In the genomic region with DNA sequence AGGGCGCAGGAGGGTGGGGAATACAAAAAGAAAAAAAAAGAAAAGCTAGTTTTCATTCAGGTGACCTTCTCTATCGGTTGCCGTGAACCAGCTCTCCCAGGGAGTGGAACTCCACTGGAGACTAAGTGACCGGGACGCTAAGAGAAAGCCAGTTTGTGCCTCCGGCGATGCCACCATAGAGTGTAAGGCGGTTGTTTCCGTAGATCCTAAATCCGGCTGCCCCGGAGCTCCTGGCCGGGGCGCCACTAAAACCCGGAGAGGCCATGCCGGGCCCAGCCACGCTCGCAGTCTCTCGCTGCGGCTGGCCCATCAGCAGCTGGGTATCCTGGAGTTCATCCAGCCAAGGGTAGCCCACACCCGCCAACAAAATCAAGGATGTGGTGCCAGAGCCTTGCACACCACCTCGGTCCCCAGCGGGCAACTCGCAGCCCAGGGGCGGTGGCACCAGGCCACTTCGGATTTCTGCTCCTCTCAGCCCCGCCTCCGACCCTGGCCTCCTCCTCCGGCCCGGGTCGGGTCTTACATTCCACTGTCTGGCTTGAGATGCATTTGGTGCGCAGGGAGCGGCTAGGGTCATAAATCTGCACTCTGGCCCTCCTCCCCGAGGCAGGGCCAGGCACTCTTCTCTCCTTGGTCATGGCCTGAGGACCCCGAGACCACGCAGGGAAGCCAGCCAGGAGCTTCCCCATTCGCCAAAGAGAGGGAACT, we compare ENCODE assay signal across 8 mouse cellular contexts. TPM values are rescaled to one million over a fixed set of nuclear protein-coding genes. Genes with fewer than 3 reads are reported as not detected.
DNase-seq lines count a peak whose midpoint lies in the region; ATAC-seq and TF ChIP-seq lines count a peak whose summit lies in the region.

No protein-coding gene starts in this region.

- peak overlapping the region; percentile 39 for H3K27ac ChIP-seq in ES-Bruce4 (ENCODE audit: insufficient read depth, low read length)
- peak overlapping the region; percentile 100 for H3K27ac ChIP-seq in forebrain, embryonic 14.5 days (ENCODE audit: low read depth, low read length)

- peak; percentile 46 for ATAC-seq in cerebellum, adult (ENCODE audit: insufficient number of reproducible peaks, low FRiP score, low TSS enrichment)
- peak; percentile 2; the same call in 1 of the 2 replicates for ATAC-seq in forebrain, embryonic 14.5 days
- ATAC-seq in neutrophil, adult 5-6 weeks (ENCODE audit: extremely low read depth, insufficient number of reproducible peaks, low FRiP score, poor library complexity, severe bottlenecking) = peak; percentile 1; the same call in 1 of the 2 replicates

- TF ChIP-seq CTCF in ES-Bruce4 (IDR thresholded peaks at IDR 0.05; ENCODE audit: low read depth, low read length) = no peak
- TF ChIP-seq CTCF in lung, adult 2 months (IDR thresholded peaks at IDR 0.05; ENCODE audit: insufficient read depth, low read length) = no peak

- H3K9ac ChIP-seq in ES-Bruce4 (ENCODE audit: low read depth, poor library complexity, severe bottlenecking) = peak overlapping the region; percentile 73
- peak overlapping the region; percentile 99 for H3K9ac ChIP-seq in forebrain, embryonic 14.5 days (ENCODE audit: low read length)

- intact Hi-C loops in heart, postnatal 10 days (cut with DNase I) = loop anchor here (2.0 kb wide), 1 partner anchor 55 kb away; no protein-coding TSS in a partner anchor

- TF ChIP-seq EP300 in ES-Bruce4 (IDR thresholded peaks at IDR 0.05; ENCODE audit: insufficient read depth, low read depth, low read length) = peak; percentile 54; the same call in 1 of the 2 replicates

- H3K4me1 ChIP-seq in ES-Bruce4 (ENCODE audit: control insufficient read depth, insufficient read depth, low read length) = peaks cover 4% of the 10 kb centered on the region
- H3K4me1 ChIP-seq in forebrain, embryonic 14.5 days (ENCODE audit: control insufficient read depth, insufficient read depth, low read length) = peaks cover 20% of the 10 kb centered on the region
- H3K4me1 ChIP-seq in lung, adult 2 months (ENCODE audit: control insufficient read depth, insufficient read depth, low read length) = 0 out of 2 replicates have a peak, but pooled peaks cover 2% of the 10 kb centered on the region

- no peak for TF ChIP-seq POLR2A in ES-Bruce4 (IDR thresholded peaks at IDR 0.05; ENCODE audit: insufficient read depth, low read length)
- peak; percentile 75 for TF ChIP-seq POLR2A in lung, adult 2 months (IDR thresholded peaks at IDR 0.05; ENCODE audit: borderline replicate concordance, extremely low read depth, low read depth, low read length)

- peak; percentile 90 for DNase-seq in forebrain, embryonic 14.5 days (ENCODE audit: low spot score)
- DNase-seq in heart, postnatal 10 days = peak; percentile 95 to 96
- peak; percentile 96 for DNase-seq in kidney, postnatal 36 days
- DNase-seq in lung, adult 2 months = peak; percentile 91
- peak; percentile 50 for DNase-seq in thymus, postnatal 4 days

- 0 out of 2 replicates have a peak, but pooled peaks cover 6% of the 10 kb centered on the region for H3K27me3 ChIP-seq in ES-Bruce4 (ENCODE audit: control insufficient read depth, insufficient read depth, low read length, poor library complexity, severe bottlenecking)
- H3K27me3 ChIP-seq in forebrain, embryonic 14.5 days (replicated peaks; ENCODE audit: control insufficient read depth, insufficient read depth, low read length) = no peaks in the 10 kb centered on the region

- under 1% methylated on average over 36 of the region's 36 CpGs for WGBS in forebrain, embryonic 14.5 days
- WGBS in lung, adult 2 months = under 1% methylated on average over 36 of the region's 36 CpGs

- H3K36me3 ChIP-seq in ES-Bruce4 (ENCODE audit: control insufficient read depth, insufficient read depth, low read length, poor library complexity, severe bottlenecking) = no peaks in the 10 kb centered on the region
- H3K36me3 ChIP-seq in forebrain, embryonic 14.5 days (ENCODE audit: control insufficient read depth, insufficient read depth, low read length) = no peaks in the 10 kb centered on the region

- H3K4me2 ChIP-seq in forebrain, embryonic 14.5 days (ENCODE audit: low read length) = peak overlapping the region; percentile 96

- H3K4me3 ChIP-seq in ES-Bruce4 (ENCODE audit: low read depth, low read length) = peak overlapping the region; percentile 69
- peak overlapping the region; percentile 62 for H3K4me3 ChIP-seq in forebrain, embryonic 14.5 days (ENCODE audit: low read depth, low read length)
- peak overlapping the region; percentile 89 for H3K4me3 ChIP-seq in lung, adult 2 months (replicated peaks; ENCODE audit: extremely low read depth, low read depth, low read length)

- no peaks in the 10 kb centered on the region for H3K9me3 ChIP-seq in ES-Bruce4 (replicated peaks; ENCODE audit: control insufficient read depth, insufficient read depth, low read length, poor library complexity, severe bottlenecking)
- H3K9me3 ChIP-seq in forebrain, embryonic 14.5 days (replicated peaks; ENCODE audit: control insufficient read depth, low read length) = no peaks in the 10 kb centered on the region

RNA-seq across cellular contexts. Expression of gene Tnrc18, which starts 4.0 kb away (rescaled TPM):
- 13.9 and 20.2 TPM in 2 replicates for polyA plus RNA-seq in ES-Bruce4 (2011; ENCODE audit: insufficient read depth, insufficient read length, low read depth, missing spikeins)
- 27.5 and 36.6 TPM in 2 replicates for polyA plus RNA-seq in forebrain, embryonic 14.5 days (2014; fragmentation: Nextera tagmentation; extraction: Ambion mirVana)
- 10 to 100 TPM; 80.1 to 91.3 TPM for total RNA-seq in heart, postnatal 10 days (2021)
- polyA plus RNA-seq in lung, adult 2 months (2012; rRNA removed) = 60.1 and 87.1 TPM in 2 replicates
- 53.8 and 57.5 TPM in 2 replicates for total RNA-seq in neutrophil, adult 5-6 weeks (2017)

Comparison
In these comparisons a context has a peak if more than half of its experiments do, and no peak if none do; other contexts are left out.
1. Peak in every context shown above with its lines: DNase-seq, ATAC-seq, H3K4me3 ChIP-seq and H3K27ac ChIP-seq.